Mouse (Mus musculus) c-Kit-positive CD71-positive TER-119-positive erythroid progenitor cells, embryonic 14.5 days (primary cell): Measurements from ENCODE around the gene Angptl1.

ENCODE experiments used
- DNase-seq: peaks from one replicate; pipeline ENCODE4 v3.0.0-alpha.2; 2013; ENCODE audit warnings: low spot score

Gene Angptl1

GRCm38 (mm10) chr1:156870616-156871015, 32.3 kb downstream of the Angptl1 start:
- DNase-seq: no peak

GRCm38 (mm10) chr1:156884782-156885181, 46.4 kb downstream of the Angptl1 start:
- DNase-seq: no peak

GRCm38 (mm10) chr1:156885879-156886278, 47.5 kb downstream of the Angptl1 start:
- DNase-seq: no peak

- no peak for DNase-seq
Measured at GRCm38 (mm10) chr1:156888830-156889229, 50.5 kb downstream of the Angptl1 start.

- DNase-seq: no peak
Measured at GRCm38 (mm10) chr1:156891561-156891960, 53.2 kb downstream of the Angptl1 start.

- no peak for DNase-seq
Measured at GRCm38 (mm10) chr1:156901689-156902088, 63.3 kb downstream of the Angptl1 start.

- no peak for DNase-seq
Measured at GRCm38 (mm10) chr1:156903899-156904298, 65.5 kb downstream of the Angptl1 start.

GRCm38 (mm10) chr1:156905660-156906059, 67.3 kb downstream of the Angptl1 start:
- DNase-seq: no peak

GRCm38 (mm10) chr1:156909265-156909664, 70.9 kb downstream of the Angptl1 start:
- no peak for DNase-seq

- no peak for DNase-seq
Measured at GRCm38 (mm10) chr1:156909866-156910265, 71.5 kb downstream of the Angptl1 start.
